ENCODE assay signal across 8 mouse cellular contexts in genomic region chr4:129500607-129501566, GRCm38 (mm10). TPM values are rescaled to one million over a fixed set of nuclear protein-coding genes. Genes with fewer than 3 reads are reported as not detected.
DNase-seq lines count a peak whose midpoint lies in the region; ATAC-seq and TF ChIP-seq lines count a peak whose summit lies in the region.

No protein-coding gene starts in this region.

- H3K36me3 ChIP-seq in G1E (replicated peaks) = no peaks in the 10 kb centered on the region
- no peaks in the 10 kb centered on the region for H3K36me3 ChIP-seq in forebrain, embryonic 15.5 days

- peaks cover 40% of the 10 kb centered on the region for H3K4me1 ChIP-seq in G1E (ENCODE audit: insufficient read depth, low read depth, low read length)
- peaks cover 15% of the 10 kb centered on the region for H3K4me1 ChIP-seq in forebrain, embryonic 15.5 days

- peak overlapping the region; percentile 55 for H3K9ac ChIP-seq in forebrain, embryonic 15.5 days (replicated peaks)

- H3K9me3 ChIP-seq in G1E (replicated peaks) = no peaks in the 10 kb centered on the region
- H3K9me3 ChIP-seq in forebrain, embryonic 15.5 days = no peaks in the 10 kb centered on the region

- peaks cover 65% of the 10 kb centered on the region for H3K27me3 ChIP-seq in G1E (ENCODE audit: insufficient read depth, low read length)
- no peaks in the 10 kb centered on the region for H3K27me3 ChIP-seq in forebrain, embryonic 15.5 days

- H3K4me3 ChIP-seq in G1E (ENCODE audit: low read depth, low read length) = peak overlapping the region; percentile 72
- peak overlapping the region; percentile 47 for H3K4me3 ChIP-seq in forebrain, embryonic 15.5 days

- no peak for TF ChIP-seq CTCF in G1E (IDR thresholded peaks at IDR 0.05; ENCODE audit: low read depth, low read length)

- peak overlapping the region; percentile 56 for H3K27ac ChIP-seq in forebrain, embryonic 15.5 days (replicated peaks)

- H3K4me2 ChIP-seq in forebrain, embryonic 15.5 days (replicated peaks) = peak overlapping the region; percentile 65

- intact Hi-C loops in heart, postnatal 36 days (cut with DNase I) = no loop called here

- ATAC-seq in G1E (ENCODE audit: extremely low read depth, insufficient number of reproducible peaks, low FRiP score, poor library complexity, severe bottlenecking) = peak; percentile 66
- peak; percentile 77 for ATAC-seq in forebrain, embryonic 15.5 days (replicated peaks)

- WGBS in forebrain, embryonic 15.5 days = 1% methylated on average over 49 of the region's 49 CpGs

- DNase-seq in G1E (ENCODE audit: low spot score) = peak; percentile 81
- DNase-seq in cerebellum, adult 18-20 months = peak; percentile 41 to 50
- peak; percentile 87 to 91 for DNase-seq in heart, postnatal 36 days
- DNase-seq in layer of hippocampus, postnatal 10 days (ENCODE audit: low spot score in 2 of 2) = peak; percentile 80 to 83
- peak; percentile 92 for DNase-seq in lung, postnatal 14 days
- peak; percentile 82 for DNase-seq in ovary, postnatal 14 days (ENCODE audit: low spot score)
- peak; percentile 82 to 85 for DNase-seq in thymus, postnatal 36 days

RNA-seq across cellular contexts. Expression of gene Fam229a, which starts 9.9 kb away (rescaled TPM):
- total RNA-seq in G1E (2014; fragmentation: Nextera tagmentation) = not detected in 2 replicates
- not detected in 2 replicates for total RNA-seq in G1E (2017)
- polyA plus RNA-seq in G1E (2012) = 0.31 TPM in 1 of 2 replicates, not detected in the other
- polyA plus RNA-seq in forebrain, embryonic 15.5 days (2015; fragmentation: Nextera tagmentation; extraction: Ambion mirVana) = 0.61 TPM in 1 of 2 replicates, not detected in the other
- not detected for total RNA-seq in heart, postnatal 36 days (2021)
- 1 to 10 TPM; 1.0 to 2.0 TPM for total RNA-seq in layer of hippocampus, postnatal 10 days (2021)

RNA-seq across cellular contexts. Expression of gene Tssk3, which starts 10.1 kb away (rescaled TPM):
- total RNA-seq in G1E (2014; fragmentation: Nextera tagmentation) (not detected in 2 replicates), G1E (2017) (0.38 TPM in 1 of 2 replicates, not detected in the other)
- polyA plus RNA-seq in G1E (2012) = not detected in 2 replicates
- 0.34 TPM in 1 of 2 replicates, not detected in the other for polyA plus RNA-seq in forebrain, embryonic 15.5 days (2015; fragmentation: Nextera tagmentation; extraction: Ambion mirVana)
- total RNA-seq in heart, postnatal 36 days (2021) = not detected
- total RNA-seq in layer of hippocampus, postnatal 10 days (2021) = under 1 TPM; 0.37 to 0.51 TPM

RNA-seq across cellular contexts. Expression of gene Marcksl1, which starts 12.5 kb away (rescaled TPM):
- total RNA-seq in G1E (2014; fragmentation: Nextera tagmentation) (14.5 and 18.7 TPM in 2 replicates), G1E (2017) (13.4 and 13.6 TPM in 2 replicates)
- 38.9 and 47.0 TPM in 2 replicates for polyA plus RNA-seq in G1E (2012)
- 2,102 and 2,181 TPM in 2 replicates for polyA plus RNA-seq in forebrain, embryonic 15.5 days (2015; fragmentation: Nextera tagmentation; extraction: Ambion mirVana)
- 1 to 10 TPM; 4.4 to 5.7 TPM for total RNA-seq in heart, postnatal 36 days (2021)
- total RNA-seq in layer of hippocampus, postnatal 10 days (2021) = 100 to 1,000 TPM; 713 to 734 TPM

RNA-seq across cellular contexts. Expression of gene Bsdc1, which starts 39.5 kb away (rescaled TPM):
- total RNA-seq in G1E (2014; fragmentation: Nextera tagmentation) (25.0 and 91.3 TPM in 2 replicates), G1E (2017) (28.4 and 29.1 TPM in 2 replicates)
- 25.7 and 34.8 TPM in 2 replicates for polyA plus RNA-seq in G1E (2012)
- polyA plus RNA-seq in forebrain, embryonic 15.5 days (2015; fragmentation: Nextera tagmentation; extraction: Ambion mirVana) = 41.6 and 42.7 TPM in 2 replicates
- 10 to 100 TPM; 50.3 to 53.8 TPM for total RNA-seq in heart, postnatal 36 days (2021)
- total RNA-seq in layer of hippocampus, postnatal 10 days (2021) = 10 to 100 TPM; 41.4 to 46.9 TPM

RNA-seq across cellular contexts. Expression of gene Hdac1, which starts 41.6 kb away (rescaled TPM):
- total RNA-seq in G1E (2014; fragmentation: Nextera tagmentation) = 79.8 and 86.5 TPM in 2 replicates
- 64.5 and 76.7 TPM in 2 replicates for total RNA-seq in G1E (2017)
- polyA plus RNA-seq in G1E (2012) = 53.7 and 63.6 TPM in 2 replicates
- 119 and 130 TPM in 2 replicates for polyA plus RNA-seq in forebrain, embryonic 15.5 days (2015; fragmentation: Nextera tagmentation; extraction: Ambion mirVana)
- total RNA-seq in heart, postnatal 36 days (2021) = 10 to 100 TPM; 17.7 to 21.1 TPM
- 10 to 100 TPM; 40.5 to 40.9 TPM for total RNA-seq in layer of hippocampus, postnatal 10 days (2021)

Comparison
In these comparisons a context has a peak if more than half of its experiments do, and no peak if none do; other contexts are left out.
1. Peak in every context shown above with its lines: DNase-seq, ATAC-seq, H3K4me3 ChIP-seq and H3K27ac ChIP-seq.
2. RNA of gene Marcksl1, which starts 12.5 kb away (total RNA-seq): 713 to 734 TPM in layer of hippocampus, postnatal 10 days; 13.4 to 18.7 TPM in G1E and 4.4 to 5.7 TPM in heart, postnatal 36 days; every median in the first group is over 10 times any median in the second.